Mouse (Mus musculus) kidney, postnatal 0 days (tissue): ENCODE results near the gene Gm20547. TPM values are rescaled to one million over a fixed set of nuclear protein-coding genes. Genes with fewer than 3 reads are reported as not detected.
A peak's percentile ranks its signal among the peaks of the same experiment; 100 is the strongest.
"Not testable (repeated sequence)": the region's sequence is repeated elsewhere in the genome, so short reads cannot be mapped to it uniquely, and the experiment has no call there.

Experiments used
- ATAC-seq: fragments of 200-750 bp; cut with Nextera tagmentation; replicated peaks from 2 replicates; pipeline ENCODE4 v1.8.0; 2017; ENCODE audit warnings: low read depth, moderate number of reproducible peaks, moderate TSS enrichment, moderate library complexity; ENCODE audit not compliant: low FRiP score
- DNase-seq: peaks from one replicate; pipeline ENCODE4 v3.0.0-alpha.2; 2016; ENCODE audit warnings: low spot score
- H3K27ac ChIP-seq: fragments of 300-500 bp; sonication (generic); 2 replicates; pipeline ENCODE4 v1.5.1; 2014; ENCODE audit warnings: mild to moderate bottlenecking
- H3K27me3 ChIP-seq: fragments of 300-500 bp; sonication (generic); 2 replicates; pipeline ENCODE4 v1.6.1; 2014; ENCODE audit warnings: low read length, mixed read lengths; ENCODE audit not compliant: insufficient read depth
- H3K36me3 ChIP-seq: fragments of 300-500 bp; sonication (generic); 2 replicates; pipeline ENCODE4 v1.6.1; 2014; ENCODE audit warnings: low read length, mixed read lengths; ENCODE audit not compliant: insufficient read depth
- H3K4me1 ChIP-seq: fragments of 300-500 bp; sonication (generic); replicated peaks from 2 replicates; pipeline ENCODE4 v1.6.1; 2014; ENCODE audit warnings: antibody characterized with exemption, low read length, mixed read lengths; ENCODE audit not compliant: insufficient read depth
- H3K4me2 ChIP-seq: fragments of 300-500 bp; sonication (generic); 2 replicates; pipeline ENCODE4 v1.6.1; 2014; ENCODE audit warnings: mild to moderate bottlenecking, low read length, moderate library complexity, mixed read lengths
- H3K4me3 ChIP-seq: fragments of 300-500 bp; sonication (generic); replicated peaks from 2 replicates; pipeline ENCODE4 v1.5.1; 2014; ENCODE audit warnings: low read depth, low read length
- H3K9ac ChIP-seq: fragments of 300-500 bp; sonication (generic); 2 replicates; pipeline ENCODE4 v1.6.1; 2014; ENCODE audit warnings: low read depth, low read length
- H3K9me3 ChIP-seq: fragments of 300-500 bp; sonication (generic); replicated peaks from 2 replicates; pipeline ENCODE4 v1.6.1; 2016; ENCODE audit warnings: low read length, inconsistent platforms, mixed read lengths
- CTCF ChIP-seq: IDR thresholded peaks from 2 replicates; pipeline ENCODE4 v1.5.1; 2016; ENCODE audit warnings: antibody characterized with exemption, low read depth, mild to moderate bottlenecking, moderate library complexity
- WGBS: fragments of 180-500 bp; shearing (Covaris S2); extraction: QIAGEN DNeasy Blood & Tissue Kit; methylation state at CpG from one replicate; pipeline ENCODE4 v1.1.7; 2014; 5-methylcytosine and 5-hydroxymethylcytosine counted together
- polyA plus RNA-seq: library from polyadenylated mRNA; unstranded; fragments of >200 nt; fragmentation: Nextera tagmentation; extraction: Ambion mirVana; gene quantifications from 2 replicates; pipeline ENCODE4 v1.2.1, GENCODE M21; 2015

Gm20547 gene
- polyA plus RNA-seq, 1 experiment from 2014 or later: not detected

DNA sequence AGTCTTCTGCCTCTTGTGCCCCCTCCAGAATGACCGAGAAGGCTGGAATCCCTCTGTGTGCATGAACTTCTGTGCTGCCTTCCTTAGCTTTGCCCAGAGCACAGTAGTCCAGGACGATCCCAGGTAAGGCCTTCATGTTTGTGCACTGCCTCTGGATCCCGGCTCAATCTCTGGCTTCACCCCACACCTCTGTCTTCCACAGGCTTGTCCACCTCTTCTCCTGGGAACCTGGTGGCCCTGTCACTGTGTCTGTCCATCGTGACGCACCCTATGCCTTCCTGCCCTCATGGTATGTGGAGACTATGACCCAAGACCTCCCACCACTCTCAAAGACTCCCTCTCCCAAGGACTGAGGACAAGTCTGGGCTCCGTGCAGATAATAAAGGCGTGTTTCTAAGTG is 43.1 kb downstream of the Gm20547 start:
- DNase-seq (no peak), ATAC-seq (no peak)
- Histone ChIP-seq H3K9me3 (no peaks in the 10 kb centered on the region), H3K9ac (no peak overlapping the region), H3K36me3 (peaks cover 38% of the 10 kb centered on the region), H3K27ac (no peak overlapping the region), H3K4me1 (peaks cover 5% of the 10 kb centered on the region; the same call in 1 of the 2 replicates), H3K4me3 (no peak overlapping the region), H3K4me2 (no peak overlapping the region), H3K27me3 (no peaks in the 10 kb centered on the region)
- WGBS: 89% methylated on average over 7 of the region's 7 CpGs
- no peak for TF ChIP-seq CTCF

DNA sequence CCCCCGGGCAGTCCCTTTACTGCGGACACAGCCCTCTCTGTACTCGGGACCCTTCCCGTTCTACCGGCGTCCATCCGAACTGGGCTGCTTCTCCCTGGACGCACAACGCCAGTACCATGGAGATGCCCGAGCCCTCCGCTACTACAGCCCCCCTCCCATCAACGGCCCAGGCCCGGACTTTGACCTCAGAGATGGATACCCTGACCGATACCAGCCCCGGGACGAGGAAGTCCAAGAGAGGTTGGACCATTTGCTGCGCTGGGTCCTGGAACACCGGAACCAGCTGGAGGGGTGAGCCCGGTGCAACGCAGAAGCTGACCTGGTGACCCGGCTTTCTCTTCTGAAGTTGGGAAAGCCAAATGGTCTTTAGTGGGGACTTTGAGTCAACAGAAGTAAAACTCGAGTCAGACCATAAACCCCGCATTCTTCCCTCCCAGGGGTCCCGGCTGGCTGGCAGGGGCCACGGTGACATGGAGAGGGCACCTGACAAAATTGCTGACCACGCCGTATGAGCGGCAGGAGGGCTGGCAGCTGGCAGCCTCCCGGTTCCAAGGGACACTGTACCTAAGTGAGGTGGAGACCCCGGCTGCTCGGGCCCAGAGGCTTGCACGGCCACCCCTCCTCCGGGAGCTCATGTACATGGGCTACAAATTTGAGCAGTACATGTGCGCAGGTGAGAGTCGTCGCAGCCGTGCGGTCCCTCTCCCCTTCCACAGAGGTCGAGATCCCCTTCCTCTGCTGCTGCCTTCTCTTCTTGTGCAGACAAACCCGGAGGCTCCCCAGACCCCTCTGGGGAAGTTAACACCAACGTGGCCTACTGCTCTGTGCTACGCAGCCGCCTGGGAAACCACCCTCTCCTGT is 44.1 kb downstream of the Gm20547 start:
- Histone ChIP-seq H3K9me3 (no peaks in the 10 kb centered on the region), H3K4me3 (peak overlapping the region; percentile 80), H3K36me3 (peaks cover 36% of the 10 kb centered on the region), H3K27me3 (no peaks in the 10 kb centered on the region), H3K27ac (peak overlapping the region; percentile 75), H3K4me2 (peak overlapping the region; percentile 83), H3K4me1 (peaks cover 5% of the 10 kb centered on the region; the same call in 1 of the 2 replicates), H3K9ac (peak overlapping the region; percentile 72)
- ATAC-seq (peak; percentile 14), DNase-seq (peak; percentile 15)
- WGBS: 22% methylated on average over 43 of the region's 43 CpGs
- no peak for TF ChIP-seq CTCF

DNA sequence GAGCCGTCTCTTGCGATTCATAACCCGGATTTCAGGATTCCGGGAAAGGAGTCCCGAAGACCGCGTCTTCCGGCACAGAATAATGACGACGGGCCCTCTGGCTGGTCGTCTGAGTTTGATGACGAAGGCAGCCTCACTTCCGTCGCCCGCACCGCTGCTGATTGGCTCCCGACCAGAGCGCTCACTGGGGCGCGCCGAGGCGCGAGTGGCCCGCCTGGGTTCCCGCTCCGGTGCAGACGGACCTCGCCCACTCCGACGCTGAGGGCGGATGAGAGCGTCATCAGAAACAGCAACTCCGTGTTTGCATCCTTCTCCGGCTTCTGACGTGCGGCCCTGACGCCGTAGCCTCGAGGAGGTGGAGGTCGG is 45.0 kb downstream of the Gm20547 start, which contains the start of the genes Stk19 and Dxo:
Stk19 (minus strand) TSS at position 90 of the 366 bp plus-strand sequence.
Dxo (plus strand) TSS at position 164 of the 366 bp plus-strand sequence.
- under 1% methylated on average over 40 of the region's 40 CpGs for whole genome bisulfite sequencing
- TF ChIP-seq CTCF: no peak
- peak within 1 kb of the TSS; percentile 72 for H3K9ac ChIP-seq
- no peaks in the 10 kb centered on the region for H3K27me3 ChIP-seq
- H3K4me2 ChIP-seq: peak within 1 kb of the TSS; percentile 83
- peaks cover 35% of the 10 kb centered on the region for H3K36me3 ChIP-seq
- ATAC-seq (peak; percentile 91), DNase-seq (peak; percentile 97)
- peak within 1 kb of the TSS; percentile 80 for H3K4me3 ChIP-seq
- peak within 1 kb of the TSS; percentile 77 for H3K27ac ChIP-seq
- no peaks in the 10 kb centered on the region for H3K9me3 ChIP-seq
- peaks cover 5% of the 10 kb centered on the region; the same call in 1 of the 2 replicates for H3K4me1 ChIP-seq

DNA sequence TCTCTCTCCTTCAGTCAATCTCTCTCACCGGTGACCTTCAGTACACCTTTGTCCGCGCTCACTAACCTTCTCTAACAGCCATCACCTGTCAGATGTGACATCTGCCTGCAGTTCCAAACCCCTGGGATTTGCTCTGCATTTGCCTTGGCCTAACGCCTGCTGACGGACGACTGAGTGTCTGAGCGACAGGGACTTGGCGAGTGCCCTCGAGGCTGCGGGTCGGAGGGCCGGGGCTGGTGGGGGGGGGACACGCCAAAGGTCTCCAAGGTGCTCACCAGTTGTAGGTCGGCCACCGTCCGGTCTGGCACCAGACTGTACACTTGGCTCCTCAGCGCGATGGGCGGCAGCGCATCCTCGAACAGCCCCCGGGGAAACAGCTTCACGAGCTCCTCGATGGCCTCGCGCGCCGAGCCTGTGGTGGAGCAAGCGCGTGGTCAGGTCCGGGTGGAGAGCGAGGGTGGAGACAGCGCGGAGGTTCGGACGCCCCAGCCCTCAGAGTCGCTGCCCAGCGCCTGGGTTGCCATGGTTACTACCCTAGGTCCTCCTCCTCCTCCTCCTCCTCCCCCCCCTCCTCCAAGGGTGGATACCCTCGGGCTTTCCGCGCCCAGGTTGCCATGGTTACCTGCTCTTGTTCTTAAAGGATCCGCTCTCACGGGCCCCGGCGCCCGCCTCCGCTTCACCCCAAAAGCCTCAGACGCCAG is 45.5 kb downstream of the Gm20547 start:
- peak overlapping the region; percentile 83 for H3K4me2 ChIP-seq
- peaks cover 30% of the 10 kb centered on the region for H3K36me3 ChIP-seq
- WGBS: 4% methylated on average over 48 of the region's 48 CpGs
- DNase-seq (no peak), ATAC-seq (peak; percentile 65)
- H3K9me3 ChIP-seq: no peaks in the 10 kb centered on the region
- TF ChIP-seq CTCF: no peak
- peaks cover 5% of the 10 kb centered on the region; the same call in 1 of the 2 replicates for H3K4me1 ChIP-seq
- peak overlapping the region; percentile 77 for H3K27ac ChIP-seq
- H3K27me3 ChIP-seq: no peaks in the 10 kb centered on the region
- H3K4me3 ChIP-seq: peak overlapping the region; percentile 80
- H3K9ac ChIP-seq: peak overlapping the region; percentile 72

DNA sequence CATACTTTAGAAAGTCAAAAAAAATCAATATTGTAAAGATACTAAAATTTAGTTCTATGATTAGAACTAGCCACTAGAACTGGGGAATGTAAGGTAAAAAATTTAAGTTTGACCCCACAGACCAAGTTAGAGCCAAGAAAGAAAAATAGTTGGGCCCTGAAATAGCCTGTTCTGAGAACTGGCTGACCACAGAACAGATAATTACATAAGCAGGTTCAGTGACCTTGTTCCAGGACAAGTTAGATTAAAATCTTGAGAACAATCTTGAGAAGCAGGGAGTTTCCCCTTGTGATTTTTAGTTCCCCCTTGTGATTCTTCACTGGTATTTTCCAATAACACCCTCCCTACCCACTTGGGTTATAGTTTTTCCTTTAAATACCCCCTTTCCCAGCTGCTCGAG is 51.1 kb downstream of the Gm20547 start:
- not testable (repeated sequence) for H3K4me2 ChIP-seq, H3K9me3 ChIP-seq, H3K27ac ChIP-seq, DNase-seq, H3K4me3 ChIP-seq, H3K4me1 ChIP-seq, H3K27me3 ChIP-seq, ATAC-seq, H3K9ac ChIP-seq
- peaks cover 36% of the 10 kb centered on the region; the same call in 1 of the 2 replicates for H3K36me3 ChIP-seq
- WGBS: 94% methylated on average over 1 of the region's 1 CpGs

DNA sequence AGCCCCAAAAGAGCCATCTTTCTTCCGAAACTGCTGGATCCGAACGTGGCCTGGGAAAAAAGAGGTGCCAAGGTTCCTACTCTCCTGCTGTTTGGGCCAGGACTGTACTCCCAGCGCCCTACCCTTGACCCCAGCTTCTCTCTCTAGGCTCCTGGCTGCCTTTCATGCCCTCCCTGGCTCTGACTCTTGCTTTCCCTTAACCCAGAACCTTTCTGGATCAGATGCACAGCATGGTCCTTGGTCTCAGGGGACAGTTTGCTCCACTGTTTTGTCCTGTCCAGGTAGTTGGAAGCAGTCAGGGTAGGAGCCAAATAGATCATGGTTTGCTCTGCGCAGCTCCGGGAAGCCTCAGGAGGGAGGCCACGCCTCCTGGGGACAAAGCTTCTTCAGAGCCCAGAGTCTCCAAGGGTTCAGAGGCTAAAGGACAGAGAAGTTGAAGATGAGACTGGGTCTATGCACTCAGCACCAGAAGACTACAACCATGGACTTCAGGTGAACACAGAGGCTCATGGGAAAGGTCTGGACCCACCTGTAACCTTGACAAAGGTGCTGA is 66.9 kb downstream of the Gm20547 start:
- Histone ChIP-seq H3K9me3 (no peaks in the 10 kb centered on the region), H3K4me2 (no peak overlapping the region), H3K27ac (no peak overlapping the region), H3K9ac (no peak overlapping the region), H3K4me3 (no peak overlapping the region), H3K27me3 (no peaks in the 10 kb centered on the region), H3K4me1 (no peaks in the 10 kb centered on the region), H3K36me3 (no peaks in the 10 kb centered on the region)
- 78% methylated on average over 7 of the region's 7 CpGs for WGBS
- DNase-seq: no peak
- no peak for TF ChIP-seq CTCF
- no peak for ATAC-seq
